Mouse (Mus musculus) neutrophil, adult 5-6 weeks (primary cell): Measurements from ENCODE around the gene Gak. TPM values are rescaled to one million over a fixed set of nuclear protein-coding genes. Genes with fewer than 3 reads are reported as not detected.

Experiments used
- ATAC-seq: fragments of 151-379, 151-347 bp; 2 replicates; pipeline ENCODE4 v1.8.0; 2017; ENCODE audit warnings: mild to moderate bottlenecking, moderate TSS enrichment; ENCODE audit not compliant: insufficient number of reproducible peaks, poor library complexity, low FRiP score, severe bottlenecking; ENCODE audit errors: extremely low read depth
- total RNA-seq: library from RNA; stranded (forward); fragments of 200-1000 nt; gene quantifications from 2 replicates; pipeline ENCODE4 v1.2.3, GENCODE M21; 2017

Gak gene
- total RNA-seq, 1 experiment from 2014 or later = 169 TPM

DNA sequence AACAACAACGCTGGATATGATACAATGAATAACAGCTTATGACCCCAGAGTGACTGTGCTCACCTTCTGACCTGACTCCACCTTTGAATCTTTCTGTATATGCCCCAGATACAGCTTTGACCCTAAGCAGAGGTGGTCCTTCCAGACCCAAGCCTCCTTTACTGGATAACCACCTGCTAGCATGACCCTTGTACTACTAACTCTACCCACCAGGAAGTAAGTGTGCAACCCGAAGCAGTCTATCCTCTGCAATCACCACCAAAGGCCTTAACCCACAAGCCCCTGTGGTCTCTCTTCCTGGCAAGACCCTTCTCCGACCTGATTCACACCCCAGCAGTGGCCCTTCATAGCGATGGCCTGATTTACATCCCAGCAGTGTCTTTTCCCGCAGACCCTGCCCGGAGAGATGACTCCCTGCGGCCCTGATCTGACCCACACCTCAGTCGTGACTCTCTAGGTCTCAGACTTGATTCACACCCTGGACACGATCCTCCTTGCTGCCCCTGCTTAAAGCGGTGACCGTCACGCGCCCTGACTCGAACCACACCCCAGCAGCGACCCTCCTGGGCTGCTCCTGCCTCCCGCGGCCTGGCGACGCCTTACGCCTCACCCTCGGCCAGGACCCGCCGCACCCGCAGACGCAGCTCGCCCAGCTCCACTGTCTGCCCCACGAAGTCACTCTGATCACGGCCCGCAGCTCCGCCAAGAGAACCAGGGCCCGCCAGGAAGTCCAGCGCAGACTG is 493 bp downstream of the Gak start:
- peak; percentile 31 for ATAC-seq

DNA sequence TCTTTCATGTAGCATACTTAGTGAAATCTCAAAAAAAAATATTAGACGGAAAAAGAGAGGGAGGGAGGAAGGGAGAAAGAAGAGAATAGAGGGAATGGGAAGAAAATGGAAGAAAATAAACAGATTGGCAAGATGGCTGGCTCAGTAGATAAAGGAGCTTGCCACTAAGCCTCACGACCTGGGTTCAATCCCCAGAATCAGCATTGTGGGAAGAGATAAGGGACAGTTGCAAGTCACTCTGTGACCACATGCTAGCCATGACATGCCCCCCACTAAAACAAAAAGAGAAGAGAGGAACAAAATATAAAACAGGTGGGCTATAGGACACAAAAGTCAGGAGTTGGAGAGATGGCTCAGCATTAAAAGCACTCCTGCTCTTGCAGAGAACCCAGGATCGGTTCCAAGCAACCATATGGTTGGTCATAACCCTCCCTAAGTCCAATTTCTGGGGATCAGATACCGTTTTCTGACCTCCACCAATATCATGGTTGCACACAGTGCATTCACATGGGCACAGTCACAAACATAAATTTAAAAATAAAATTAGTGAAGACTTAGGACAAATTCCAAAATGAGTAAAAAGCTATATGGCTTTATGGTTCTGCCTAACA is 3.4 kb downstream of the Gak start:
- no peak for ATAC-seq

DNA sequence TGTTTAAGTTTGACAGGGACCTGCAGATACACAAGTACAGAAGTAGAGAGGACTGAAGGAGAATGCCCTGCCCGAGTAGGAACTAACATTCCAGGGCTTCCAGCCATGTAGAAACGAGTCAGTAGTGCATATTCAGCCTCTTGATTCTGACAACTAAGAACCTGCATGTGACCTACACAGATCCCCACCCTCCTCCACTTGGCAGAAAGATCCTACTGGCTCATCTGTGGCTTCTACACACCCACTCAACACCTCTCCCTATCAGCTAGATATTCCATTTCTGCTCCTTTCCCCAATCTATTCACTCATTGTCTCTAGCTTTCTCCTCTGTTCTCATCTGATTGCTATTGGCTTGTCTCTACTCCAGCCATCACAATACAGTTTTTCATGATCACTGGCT is 7.7 kb downstream of the Gak start:
- no peak for ATAC-seq

- ATAC-seq = no peak
Measured at GRCm38 (mm10) chr5:108610426-108610825, 19.1 kb downstream of the Gak start.

DNA sequence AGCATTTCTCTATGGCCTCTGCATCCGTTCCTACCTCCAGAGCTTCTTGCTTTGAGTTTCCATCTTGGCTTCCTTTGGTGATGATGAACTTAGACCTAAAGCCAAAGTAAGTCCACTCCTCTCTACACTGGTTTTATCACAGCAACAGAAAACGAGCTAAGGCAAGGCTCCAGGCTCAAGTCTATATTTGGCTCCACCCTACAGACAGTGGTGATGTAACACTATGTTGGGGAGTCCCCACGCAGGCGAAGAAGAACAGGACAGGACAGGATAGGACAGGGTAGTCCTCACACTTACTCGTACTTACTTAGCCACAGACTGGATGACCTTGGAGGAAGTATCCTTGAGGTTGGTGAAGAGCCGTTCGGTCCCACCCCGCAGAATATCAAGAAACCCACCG is 27.0 kb downstream of the Gak start:
- ATAC-seq = no peak

DNA sequence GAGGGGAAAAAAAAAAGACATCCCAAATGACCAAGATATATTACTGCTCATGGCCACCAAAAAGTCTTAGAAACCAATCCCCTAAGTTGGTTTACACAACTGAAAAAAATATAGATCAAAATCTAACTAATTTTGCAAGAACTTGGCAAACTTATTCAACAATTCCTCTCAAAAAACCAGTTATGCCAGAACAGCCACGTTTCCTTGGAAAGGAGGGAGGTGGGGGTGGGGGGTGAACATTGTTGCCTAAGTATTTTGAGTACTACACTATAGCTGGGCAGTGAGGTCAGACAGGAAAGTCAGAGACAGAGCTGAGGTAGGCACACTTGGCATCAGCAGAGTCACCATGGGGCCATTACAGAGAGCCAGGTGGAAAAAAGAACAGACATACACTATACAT is 29.6 kb downstream of the Gak start:
- no peak for ATAC-seq

DNA sequence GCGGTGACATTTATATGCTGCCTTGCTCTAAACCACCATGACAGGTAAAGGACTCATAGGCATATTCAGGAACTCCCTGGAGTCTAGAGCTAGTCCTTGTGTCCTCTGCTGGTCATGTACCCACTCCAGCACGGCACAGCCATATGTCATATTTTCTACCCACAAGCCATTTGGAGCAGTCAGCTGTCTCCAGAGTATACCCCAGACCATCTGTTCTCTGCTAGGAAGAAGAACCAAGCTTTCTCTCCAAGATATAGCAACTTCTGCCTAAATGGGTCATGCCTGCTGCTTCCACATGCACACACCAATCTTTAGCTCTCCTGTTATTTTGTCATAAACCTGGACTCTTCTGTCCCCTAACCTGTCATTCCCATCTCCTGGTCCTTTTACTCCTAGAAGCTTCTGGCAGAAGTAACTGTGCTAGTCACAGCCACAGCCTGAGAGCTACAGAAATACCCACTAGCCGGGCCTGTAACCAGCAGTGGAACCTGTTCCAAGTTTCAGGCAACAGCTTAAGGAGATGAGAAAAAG is 48.1 kb downstream of the Gak start:
- no peak for ATAC-seq

- ATAC-seq = no peak
Measured at GRCm38 (mm10) chr5:108573054-108573453, 56.5 kb downstream of the Gak start.

DNA sequence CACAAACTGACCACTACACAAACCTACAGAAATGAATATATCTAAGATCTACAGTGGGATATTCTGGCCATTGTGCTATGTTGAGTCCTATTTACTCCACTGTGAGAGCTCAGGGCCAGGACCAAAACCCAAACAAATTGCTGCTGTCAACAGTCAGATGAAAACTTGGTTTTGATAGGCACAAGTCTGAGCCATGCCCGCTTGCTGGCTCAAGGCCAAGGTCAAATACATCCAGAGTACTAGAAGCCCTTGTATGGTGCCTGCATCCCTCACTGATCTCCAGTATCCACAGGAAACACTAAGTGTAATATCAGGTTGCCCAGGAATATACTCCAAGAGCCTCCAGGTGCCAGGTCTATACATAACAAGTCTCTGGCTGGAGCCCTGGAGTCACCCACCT is 58.6 kb downstream of the Gak start:
- ATAC-seq = no peak

DNA sequence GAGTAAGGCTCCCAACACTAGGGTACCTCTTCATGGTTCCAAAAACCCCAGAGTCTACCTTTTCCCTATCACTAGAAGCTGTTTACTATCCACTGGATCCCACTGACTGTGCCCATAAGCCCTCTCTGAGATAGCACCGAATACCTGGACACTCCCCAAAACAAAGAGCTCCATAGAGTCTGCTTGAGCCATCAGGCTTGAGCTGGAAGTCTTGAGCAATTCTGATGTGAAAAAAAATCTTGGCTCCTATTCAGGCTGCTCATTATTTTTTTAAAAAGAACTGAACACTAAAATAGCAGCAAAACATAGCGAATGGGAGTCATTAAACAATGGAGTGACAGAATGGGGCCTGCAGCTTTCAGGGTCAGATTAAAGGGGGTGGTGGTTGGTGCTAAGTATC is 62.5 kb downstream of the Gak start:
- no peak for ATAC-seq

DNA sequence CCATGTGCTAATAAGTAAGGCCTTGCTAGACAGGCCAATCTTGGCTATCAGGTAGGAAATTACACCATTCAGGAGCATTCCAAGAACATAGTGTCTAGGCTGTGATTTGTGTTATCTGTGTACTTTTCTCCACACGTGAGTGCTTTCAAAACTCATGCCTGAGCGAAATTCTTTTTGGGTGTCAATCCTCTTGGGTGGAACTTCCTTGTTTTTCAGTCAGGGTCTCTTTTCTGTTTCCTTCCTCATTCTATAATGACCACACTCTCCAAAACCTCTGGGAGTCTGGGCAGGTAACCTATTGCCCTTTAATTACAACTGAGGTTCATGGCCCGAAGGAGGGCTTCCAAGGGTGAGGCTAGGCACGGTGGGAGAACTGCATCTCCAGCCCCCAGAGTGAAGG is 63.0 kb downstream of the Gak start:
- ATAC-seq = no peak

GRCm38 (mm10) chr5:108565381-108565780 is 64.2 kb downstream of the Gak start:
- ATAC-seq = no peak

DNA sequence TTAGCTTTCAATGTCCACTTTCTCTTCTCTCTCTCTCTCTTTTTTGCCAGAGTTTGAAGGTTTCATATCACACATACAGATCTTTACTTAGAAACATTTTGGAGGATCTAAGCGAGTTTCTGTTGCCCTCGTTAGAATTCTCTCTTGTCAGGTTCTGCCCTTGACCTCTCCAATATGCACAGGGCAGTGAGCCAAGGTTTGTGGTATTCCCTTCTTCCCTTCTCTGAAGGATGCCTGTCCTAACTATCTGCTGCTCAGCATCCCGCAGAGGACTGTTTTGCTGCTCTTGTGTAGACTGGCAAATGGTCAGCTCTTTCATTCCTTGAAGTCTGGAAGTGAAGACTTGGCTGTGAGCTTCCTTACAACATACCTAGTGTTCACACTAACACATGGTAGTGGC is 65.2 kb downstream of the Gak start:
- ATAC-seq = no peak

DNA sequence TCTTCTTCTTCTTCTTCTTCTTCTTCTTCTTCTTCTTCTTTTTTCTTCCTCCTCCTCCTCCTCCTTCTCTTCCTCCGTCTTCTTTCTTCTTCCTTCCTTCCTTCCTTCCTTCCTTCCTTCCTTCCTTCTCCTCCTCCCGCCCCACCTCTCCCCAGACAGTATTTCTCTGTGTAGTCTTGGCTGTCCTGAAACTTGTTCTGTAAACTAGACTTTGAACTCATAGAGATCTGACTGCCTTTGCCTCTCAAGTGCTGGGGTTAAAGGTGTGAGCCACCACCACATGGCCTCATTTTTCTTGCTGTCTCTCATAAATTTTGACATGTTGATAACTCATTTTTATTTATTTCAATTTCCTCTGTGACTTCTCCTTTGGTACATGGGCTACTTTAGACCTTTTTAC is 67.1 kb downstream of the Gak start:
- no peak for ATAC-seq

DNA sequence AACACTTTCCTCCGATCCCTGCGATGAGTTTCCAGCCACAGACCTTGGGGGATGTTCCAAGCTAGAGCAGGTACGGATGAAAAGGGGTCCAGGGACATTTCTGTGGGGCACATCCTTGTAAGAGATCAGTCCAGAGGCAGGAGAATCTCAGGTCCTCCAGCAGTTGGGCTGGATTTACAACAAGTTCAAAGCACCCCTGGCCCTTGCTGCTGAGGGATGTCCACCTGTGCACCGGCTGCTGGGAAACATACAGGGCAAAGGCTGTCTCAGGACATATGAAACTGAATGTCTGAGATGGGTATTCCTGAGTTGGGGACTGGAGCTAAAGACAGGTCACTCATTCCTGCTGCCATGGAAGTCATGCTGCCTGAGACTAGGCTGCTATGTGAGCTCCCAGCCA is 72.6 kb downstream of the Gak start:
- ATAC-seq = no peak

DNA sequence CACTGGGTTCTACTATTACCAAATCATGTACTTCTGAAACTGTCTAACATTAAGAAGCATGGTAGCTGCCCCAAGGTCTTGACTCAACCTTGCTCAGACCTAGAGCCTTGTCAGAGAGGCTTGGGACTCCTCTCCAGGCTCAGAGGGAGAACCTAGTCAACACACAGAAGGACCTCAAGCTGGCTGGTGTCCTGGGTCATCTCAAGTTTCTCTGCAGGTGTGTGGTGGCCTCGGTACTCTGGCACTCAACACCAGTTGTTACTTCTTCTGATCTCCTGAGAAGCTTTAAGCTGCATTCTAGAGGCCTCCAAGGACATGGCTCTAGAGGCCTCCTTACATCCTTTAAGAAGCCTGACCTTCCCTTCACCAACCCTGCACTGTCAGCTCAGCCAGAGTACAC is 75.5 kb downstream of the Gak start:
- no peak for ATAC-seq

DNA sequence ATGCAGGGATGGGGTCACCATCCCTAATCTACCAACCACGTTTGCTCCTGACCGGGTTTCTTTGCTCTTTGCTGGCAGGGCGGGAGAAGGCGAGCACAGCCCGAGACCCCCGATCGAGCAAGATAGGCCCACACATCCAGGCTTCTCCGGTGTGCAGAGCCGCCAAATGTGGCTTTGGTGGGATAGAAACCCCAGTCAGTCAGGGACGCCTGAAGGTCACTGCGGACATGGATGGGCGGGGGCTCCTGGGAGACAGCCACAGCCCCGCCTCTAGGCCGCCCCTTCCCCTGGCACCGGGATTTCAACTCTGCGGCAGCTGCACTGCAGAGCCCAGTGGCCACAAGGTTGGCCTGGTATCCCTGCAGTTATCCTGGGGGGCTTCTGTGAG is 79.4 kb downstream of the Gak start:
- ATAC-seq = no peak

DNA sequence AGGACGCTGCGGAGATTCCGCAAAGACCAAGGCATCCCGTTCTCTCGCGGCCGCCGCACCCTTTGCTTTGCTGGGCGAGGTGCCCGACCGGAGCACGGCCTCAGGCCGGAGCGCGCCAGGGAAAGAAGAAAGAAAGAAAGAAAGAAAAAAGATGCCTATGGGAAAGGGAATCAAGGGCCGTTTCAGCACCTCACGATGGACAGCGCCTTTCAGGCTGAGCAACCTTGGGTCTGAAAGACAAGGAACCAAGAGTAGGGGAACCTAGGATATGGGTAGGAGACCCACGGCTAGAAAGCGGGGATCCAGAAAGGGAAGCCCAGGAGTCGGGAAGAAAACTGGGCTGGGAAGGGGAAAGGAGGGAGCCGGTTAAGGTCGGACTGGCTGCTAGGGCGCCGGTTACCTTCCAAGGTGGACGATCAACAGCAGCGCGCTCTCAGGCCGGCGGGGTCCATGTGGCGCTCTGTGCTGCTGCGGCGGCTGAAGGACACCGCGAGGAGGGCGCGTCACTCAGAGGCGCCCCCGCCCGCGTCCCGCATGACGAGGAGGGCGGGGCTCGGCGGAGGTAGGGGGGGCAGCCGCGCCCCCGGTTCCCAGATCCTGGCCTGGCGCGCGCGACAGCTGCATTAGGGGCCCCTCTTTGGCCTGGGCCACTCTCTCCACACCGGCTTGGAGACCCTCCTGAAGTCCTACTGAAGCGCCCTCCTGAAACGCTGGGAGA is 79.9 kb downstream of the Gak start, which contains the start of gene Cplx1:
Gene Cplx1 (minus strand): TSS at position 536 of the 718 bp plus-strand sequence.
- ATAC-seq = no peak

DNA sequence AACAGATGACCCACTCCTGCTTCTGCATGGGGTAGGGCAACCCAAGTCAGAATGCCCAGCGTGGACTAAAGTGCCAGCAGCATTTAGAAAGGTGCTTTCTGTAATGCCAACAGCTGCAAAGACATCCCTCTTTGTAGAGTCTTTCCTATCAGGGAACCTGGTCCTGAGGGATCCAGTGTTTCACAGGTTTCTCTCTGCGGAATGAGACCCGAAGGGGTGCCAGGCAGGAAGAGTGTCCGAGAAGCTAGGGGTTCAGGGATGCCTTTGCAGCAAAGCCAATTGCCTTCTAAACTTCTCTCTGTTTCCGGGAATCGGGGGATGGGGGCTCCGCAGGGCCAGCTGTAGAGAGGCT is 80.4 kb downstream of the Gak start:
- no peak for ATAC-seq

- no peak for ATAC-seq
Measured at GRCm38 (mm10) chr5:108547636-108548035, 81.9 kb downstream of the Gak start.
